Mouse (Mus musculus): ENCODE data around the gene Cirbp.

- no peak for TF ChIP-seq CHD2 (IDR thresholded peaks at IDR 0.05; ENCODE audit: low read depth, low read length)
- no peak for TF ChIP-seq MAFK (IDR thresholded peaks at IDR 0.05; ENCODE audit: insufficient read depth, low read depth, low read length)
- no peak for TF ChIP-seq HCFC1 (IDR thresholded peaks at IDR 0.05; ENCODE audit: borderline replicate concordance, insufficient read depth, low read length)
- no peak for TF ChIP-seq ZC3H11A (IDR thresholded peaks at IDR 0.05; ENCODE audit: borderline replicate concordance, low read depth, low read length)
Observed at GRCm38 (mm10) chr10:80215048-80215772, 49.4 kb downstream of the Cirbp start.

Data from ES-E14 (cell line).